ENCODE assay signal across 12 mouse cellular contexts in genomic region chr16:16215645-16216387, GRCm38 (mm10). TPM values are rescaled to one million over a fixed set of nuclear protein-coding genes. Genes with fewer than 3 reads are reported as not detected.
DNase-seq lines count a peak whose midpoint lies in the region; ATAC-seq and TF ChIP-seq lines count a peak whose summit lies in the region.
"Had no signal": no experiment of that assay in that cellular context is flagged by ENCODE, and none has a peak within 500 bp of the region (broad histone marks: within the 10 kb centered on the region; RNA-seq: fewer than 3 reads in every experiment).

No protein-coding gene starts in this region.

- DNase-seq in kidney, adult 2 months: peak; percentile 24
- DNase-seq in kidney, adult 11 months: no peak
- no peak for DNase-seq in gastrocnemius, postnatal 4 days (ENCODE audit: low spot score in 2 of 2)
- DNase-seq in layer of hippocampus, adult 8-10 months (ENCODE audit: low spot score in 2 of 2): no peak
- DNase-seq in cerebellum, adult 8-10 months: no peak
- DNase-seq: right cerebral cortex, postnatal 4 days had no signal

- 0 out of 2 replicates have a peak overlapping the region, but pooled peaks have one; percentile 3 for H3K4me2 ChIP-seq in midbrain, embryonic 16.5 days (ENCODE audit: low read length)
- H3K4me2 ChIP-seq in midbrain, embryonic 15.5 days: no peak overlapping the region
- H3K4me2 ChIP-seq in heart, embryonic 14.5 days (ENCODE audit: low read length): peak overlapping the region; percentile 81
- H3K4me2 ChIP-seq: forebrain, embryonic 15.5 days; neural tube, embryonic 13.5 days had no signal

- H3K9me3 ChIP-seq in midbrain, embryonic 16.5 days (replicated peaks; ENCODE audit: control insufficient read depth, low read length, poor library complexity, severe bottlenecking): no peaks in the 10 kb centered on the region
- H3K9me3 ChIP-seq in midbrain, embryonic 15.5 days: no peaks in the 10 kb centered on the region
- H3K9me3 ChIP-seq in heart, embryonic 14.5 days (ENCODE audit: control insufficient read depth, low read length): no peaks in the 10 kb centered on the region
- H3K9me3 ChIP-seq: forebrain, embryonic 15.5 days; neural tube, embryonic 13.5 days had no signal

- no peaks in the 10 kb centered on the region; the same call in 1 of the 2 replicates for H3K4me1 ChIP-seq in kidney, adult 2 months (ENCODE audit: control insufficient read depth, insufficient read depth, low read length)
- peaks cover 6% of the 10 kb centered on the region for H3K4me1 ChIP-seq in midbrain, embryonic 16.5 days (ENCODE audit: control insufficient read depth, insufficient read depth, low read length)
- peaks cover 10% of the 10 kb centered on the region; the same call in 1 of the 2 replicates for H3K4me1 ChIP-seq in midbrain, embryonic 15.5 days
- peaks cover 7 to 25% of the 10 kb centered on the region in 2 experiments for H3K4me1 ChIP-seq in heart, embryonic 14.5 days (ENCODE audit: control insufficient read depth in 2 of 2, insufficient read depth in 2 of 2, low read length in 2 of 2)

- no peak overlapping the region for H3K9ac ChIP-seq in midbrain, embryonic 16.5 days (ENCODE audit: low read depth, low read length)
- no peak overlapping the region for H3K9ac ChIP-seq in midbrain, embryonic 15.5 days
- H3K9ac ChIP-seq in heart, embryonic 14.5 days (ENCODE audit: low read length): peak overlapping the region; percentile 98
- H3K9ac ChIP-seq: forebrain, embryonic 15.5 days; neural tube, embryonic 13.5 days had no signal

- no peaks in the 10 kb centered on the region for H3K27me3 ChIP-seq in kidney, adult 2 months (replicated peaks; ENCODE audit: control insufficient read depth, insufficient read depth, low read length)
- H3K27me3 ChIP-seq in midbrain, embryonic 16.5 days (ENCODE audit: control insufficient read depth, insufficient read depth, low read depth, low read length): peaks cover 22% of the 10 kb centered on the region
- peaks cover 36% of the 10 kb centered on the region for H3K27me3 ChIP-seq in midbrain, embryonic 15.5 days (replicated peaks)
- no peaks in the 10 kb centered on the region for H3K27me3 ChIP-seq in heart, embryonic 14.5 days (ENCODE audit: control insufficient read depth, insufficient read depth, low read length)

- H3K36me3 ChIP-seq in kidney, adult 2 months (ENCODE audit: control insufficient read depth, insufficient read depth, low read length): no peaks in the 10 kb centered on the region
- no peaks in the 10 kb centered on the region for H3K36me3 ChIP-seq in midbrain, embryonic 16.5 days (ENCODE audit: control insufficient read depth, insufficient read depth, low read length)
- no peaks in the 10 kb centered on the region for H3K36me3 ChIP-seq in midbrain, embryonic 15.5 days (replicated peaks)
- H3K36me3 ChIP-seq in heart, embryonic 14.5 days (ENCODE audit: control insufficient read depth, insufficient read depth, low read length): 0 out of 2 replicates have a peak, but pooled peaks cover 3% of the 10 kb centered on the region
- H3K36me3 ChIP-seq: forebrain, embryonic 15.5 days; neural tube, embryonic 13.5 days had no signal

- TF ChIP-seq POLR2A in kidney, adult 2 months (IDR thresholded peaks at IDR 0.05; ENCODE audit: low read depth, low read length): no peak

- H3K4me3 ChIP-seq in kidney, adult 2 months (ENCODE audit: insufficient read depth, low read depth, low read length): no peak overlapping the region
- no peak overlapping the region for H3K4me3 ChIP-seq in midbrain, embryonic 16.5 days (ENCODE audit: low read depth, low read length)
- H3K4me3 ChIP-seq in midbrain, embryonic 15.5 days: no peak overlapping the region
- peak overlapping the region; percentile 40 to 92 for H3K4me3 ChIP-seq in heart, embryonic 14.5 days (ENCODE audit: control insufficient read depth in 1 of 2, insufficient read depth in 1 of 2, low read depth in 1 of 2, low read length in 2 of 2)
- H3K4me3 ChIP-seq: forebrain, embryonic 15.5 days; neural tube, embryonic 13.5 days had no signal

- ATAC-seq in midbrain, embryonic 16.5 days: no peak
- ATAC-seq in midbrain, embryonic 15.5 days (replicated peaks): no peak
- ATAC-seq in heart, embryonic 14.5 days (ENCODE audit: insufficient number of reproducible peaks, insufficient read depth, low FRiP score, low read depth): peak; percentile 37; the same call in 1 of the 2 replicates
- ATAC-seq: activated CD4-positive, CD25-positive, alpha-beta regulatory T cell, adult 4 months; forebrain, embryonic 15.5 days had no signal

- no peak for TF ChIP-seq CTCF in kidney, adult 2 months (conservative IDR thresholded peaks at IDR 0.05; ENCODE audit: insufficient read depth, insufficient read length, low read depth, low read length)

- WGBS in kidney, adult 2 months: 21% methylated on average over 11 of the region's 11 CpGs
- WGBS in midbrain, embryonic 16.5 days: 22% methylated on average over 11 of the region's 11 CpGs
- WGBS in midbrain, embryonic 15.5 days: 24% methylated on average over 11 of the region's 11 CpGs
- WGBS in heart, embryonic 14.5 days: 6% methylated on average over 11 of the region's 11 CpGs

- no peak overlapping the region for H3K27ac ChIP-seq in kidney, adult 2 months (ENCODE audit: insufficient read depth, low read depth, low read length)
- H3K27ac ChIP-seq in midbrain, embryonic 16.5 days (ENCODE audit: low read length): no peak overlapping the region
- no peak overlapping the region for H3K27ac ChIP-seq in midbrain, embryonic 15.5 days
- H3K27ac ChIP-seq in heart, embryonic 14.5 days (replicated peaks in 1 of 2; ENCODE audit: control insufficient read depth in 1 of 2, insufficient read depth in 1 of 2, low read depth in 2 of 2, low read length in 2 of 2): peak overlapping the region; percentile 98
- H3K27ac ChIP-seq: forebrain, embryonic 15.5 days; neural tube, embryonic 13.5 days had no signal

RNA-seq across cellular contexts. Expression of gene Pkp2, which starts 2.7 kb away (rescaled TPM):
- 10.9 and 15.4 TPM in 2 replicates for polyA plus RNA-seq in kidney, adult 2 months (2012; rRNA removed)
- 0.85 and 1.3 TPM in 2 replicates for polyA plus RNA-seq in midbrain, embryonic 16.5 days (2015; fragmentation: Nextera tagmentation; extraction: Ambion mirVana)
- polyA plus RNA-seq in midbrain, embryonic 15.5 days (2015; fragmentation: Nextera tagmentation; extraction: Ambion mirVana): 0.85 and 1.0 TPM in 2 replicates
- polyA plus RNA-seq in heart, embryonic 14.5 days (2014; fragmentation: Nextera tagmentation; extraction: Ambion mirVana): 157 and 162 TPM in 2 replicates
- total RNA-seq in gastrocnemius, postnatal 4 days (2021): 1 to 10 TPM; 1.2 to 1.3 TPM
- total RNA-seq in layer of hippocampus, adult 8-10 months (2022): 10 to 100 TPM; 33.4 to 48.0 (median 40.4) TPM

Comparison
In these comparisons a context has a peak if more than half of its experiments do, and no peak if none do; other contexts are left out.
1. H3K27ac ChIP-seq: peak in heart, embryonic 14.5 days (2 of 2); none in kidney, adult 2 months (single experiment), midbrain, embryonic 16.5 days (single experiment) and midbrain, embryonic 15.5 days (single experiment).
2. H3K4me3 ChIP-seq: peak in heart, embryonic 14.5 days (2 of 2); none in kidney, adult 2 months (single experiment), midbrain, embryonic 16.5 days (single experiment) and midbrain, embryonic 15.5 days (single experiment).